Mouse (Mus musculus) ES-E14 (cell line): ENCODE results near the gene Nmrk1. TPM values are rescaled to one million over a fixed set of nuclear protein-coding genes. Genes with fewer than 3 reads are reported as not detected.

Experiments used
- DNase-seq: peaks from one replicate; pipeline ENCODE4 v3.0.0-alpha.2; 2013; ENCODE audit warnings: low read depth, low spot score
- H3K27ac ChIP-seq: 2 replicates; pipeline ENCODE4 v1.5.1; 2012; ENCODE audit warnings: low read depth, mild to moderate bottlenecking, low read length, moderate library complexity, mixed read lengths; ENCODE audit not compliant: poor library complexity, insufficient read depth, severe bottlenecking
- H3K36me3 ChIP-seq: 2 replicates; pipeline ENCODE4 v1.6.1; 2012; ENCODE audit warnings: mild to moderate bottlenecking, low read length, moderate library complexity, mixed read lengths; ENCODE audit not compliant: control insufficient read depth, poor library complexity, insufficient read depth, severe bottlenecking
- H3K4me1 ChIP-seq, 2 experiments: fragments of 150-350 bp in 1 of 2; sonication (generic) in 1 of 2; 2 replicates each; pipeline ENCODE4 v1.6.1; 2012; ENCODE audit warnings: low read length in 2 of 2, mild to moderate bottlenecking in 1 of 2, mixed read lengths in 1 of 2; ENCODE audit not compliant: control insufficient read depth in 2 of 2, insufficient read depth in 2 of 2, poor library complexity in 1 of 2
- H3K4me3 ChIP-seq, 2 experiments: fragments of 150-350 bp in 1 of 2; sonication (generic) in 1 of 2; 2 replicates each; pipeline ENCODE4 v1.5.1; 2012; ENCODE audit warnings: low read length in 2 of 2, low read depth in 1 of 2, mild to moderate bottlenecking in 1 of 2, mixed read lengths in 1 of 2; ENCODE audit not compliant: insufficient read depth in 1 of 2, poor library complexity in 1 of 2, severe bottlenecking in 1 of 2
- H3K9ac ChIP-seq: 2 replicates; pipeline ENCODE4 v1.6.1; 2012; ENCODE audit warnings: low read depth, mild to moderate bottlenecking, low read length, mixed read lengths; ENCODE audit not compliant: poor library complexity, insufficient read depth, severe bottlenecking
- H3K9me3 ChIP-seq: fragments of 150-350 bp; sonication (generic); 2 replicates; pipeline ENCODE4 v1.6.1; 2012; ENCODE audit warnings: low read depth, mild to moderate bottlenecking, low read length; ENCODE audit not compliant: control insufficient read depth, insufficient read depth
- CHD2 ChIP-seq: IDR thresholded peaks from 2 replicates; pipeline ENCODE4 v1.6.1; 2014; ENCODE audit warnings: mild to moderate bottlenecking, low read depth, low read length, inconsistent platforms
- HCFC1 ChIP-seq: IDR thresholded peaks from 2 replicates; pipeline ENCODE4 v1.6.1; 2012; ENCODE audit warnings: low read length, inconsistent platforms, borderline replicate concordance; ENCODE audit not compliant: insufficient read depth
- MAFK ChIP-seq: IDR thresholded peaks from 2 replicates; pipeline ENCODE4 v1.6.1; 2014; ENCODE audit warnings: mild to moderate bottlenecking, low read depth, low read length, inconsistent platforms; ENCODE audit not compliant: insufficient read depth
- ZC3H11A ChIP-seq: IDR thresholded peaks from 2 replicates; pipeline ENCODE4 v1.6.1; 2012; ENCODE audit warnings: low read depth, mild to moderate bottlenecking, inconsistent platforms, low read length, borderline replicate concordance
- ZNF384 ChIP-seq: IDR thresholded peaks from 2 replicates; pipeline ENCODE4 v1.6.1; 2012; ENCODE audit warnings: low read depth, low read length, inconsistent platforms
- in situ Hi-C, 2 experiments: fragments of 600-800 bp; cut with MboI; formaldehyde crosslinking; loops; one replicate each; pipeline ENCODE4 v1.15.1; 2025; ENCODE audit warnings: low sequenced_read_pairs in 2 of 2, inconsistent platforms in 1 of 2; ENCODE audit not compliant: unreplicated experiment in 2 of 2
- total RNA-seq: library from RNA; depleted of rRNA; stranded (reverse); fragments of 300-350 nt; gene quantifications from 2 replicates; pipeline ENCODE4 v1.2.3, GENCODE M21; 2012

Gene Nmrk1
- total RNA-seq, 1 experiment = 6.4 TPM

- Histone ChIP-seq H3K27ac (no peak overlapping the region), H3K4me3 (no peak overlapping the region), H3K36me3 (0 out of 2 replicates have a peak, but pooled peaks cover 2% of the 10 kb centered on the region), H3K9ac (no peak overlapping the region), H3K9me3 (no peaks in the 10 kb centered on the region), H3K4me1 (no peaks in the 10 kb centered on the region)
- DNase-seq = no peak
- TF ChIP-seq ZNF384 (no peak), MAFK (no peak), ZC3H11A (no peak), CHD2 (no peak), HCFC1 (no peak)
- in situ Hi-C loops = no loop called here
Observed at GRCm38 (mm10) chr19:18598265-18598926, 33.4 kb upstream of the Nmrk1 start.

GRCm38 (mm10) chr19:18599051-18599450, 32.7 kb upstream of the Nmrk1 start:
- DNase-seq = no peak
- Histone ChIP-seq H3K4me1 (no peaks in the 10 kb centered on the region), H3K9ac (no peak overlapping the region), H3K4me3 (no peak overlapping the region), H3K36me3 (0 out of 2 replicates have a peak, but pooled peaks cover 2% of the 10 kb centered on the region), H3K27ac (no peak overlapping the region), H3K9me3 (no peaks in the 10 kb centered on the region)
- TF ChIP-seq ZNF384 (no peak), CHD2 (no peak), HCFC1 (no peak), MAFK (no peak), ZC3H11A (no peak)
- in situ Hi-C loops = no loop called here

- in situ Hi-C loops = no loop called here
- Histone ChIP-seq H3K9me3 (no peaks in the 10 kb centered on the region), H3K4me3 (no peak overlapping the region), H3K4me1 (no peaks in the 10 kb centered on the region), H3K9ac (no peak overlapping the region), H3K36me3 (0 out of 2 replicates have a peak, but pooled peaks cover 2% of the 10 kb centered on the region), H3K27ac (no peak overlapping the region)
- no peak for DNase-seq
- TF ChIP-seq MAFK (no peak), ZC3H11A (no peak), CHD2 (no peak), HCFC1 (no peak), ZNF384 (no peak)
Observed at GRCm38 (mm10) chr19:18599650-18600049, 32.1 kb upstream of the Nmrk1 start.

GRCm38 (mm10) chr19:18600611-18601010, 31.1 kb upstream of the Nmrk1 start:
- H3K4me3 ChIP-seq = no peak overlapping the region
- no peaks in the 10 kb centered on the region for H3K9me3 ChIP-seq
- H3K36me3 ChIP-seq = 0 out of 2 replicates have a peak, but pooled peaks cover 2% of the 10 kb centered on the region
- H3K4me1 ChIP-seq = no peaks in the 10 kb centered on the region
- no peak for DNase-seq
- in situ Hi-C loops = no loop called here
- TF ChIP-seq ZC3H11A = no peak
- no peak for TF ChIP-seq HCFC1
- no peak for TF ChIP-seq MAFK
- TF ChIP-seq CHD2 = no peak
- no peak for TF ChIP-seq ZNF384
- no peak overlapping the region for H3K27ac ChIP-seq
- no peak overlapping the region for H3K9ac ChIP-seq

GRCm38 (mm10) chr19:18603011-18603410, 28.7 kb upstream of the Nmrk1 start:
- H3K4me1 ChIP-seq = peaks cover 2 to 6% of the 10 kb centered on the region in 2 experiments; a peak in 2 of 4 replicates
- no peak overlapping the region for H3K4me3 ChIP-seq
- H3K9ac ChIP-seq = no peak overlapping the region
- DNase-seq = no peak
- no peak for TF ChIP-seq ZC3H11A
- TF ChIP-seq HCFC1 = no peak
- TF ChIP-seq MAFK = no peak
- no peak for TF ChIP-seq ZNF384
- no peak for TF ChIP-seq CHD2
- in situ Hi-C loops = no loop called here
- H3K36me3 ChIP-seq = 0 out of 2 replicates have a peak, but pooled peaks cover 2% of the 10 kb centered on the region
- H3K9me3 ChIP-seq = no peaks in the 10 kb centered on the region
- no peak overlapping the region for H3K27ac ChIP-seq
